Mouse (Mus musculus): Measurements from ENCODE around the gene Cd8a. TPM values are rescaled to one million over a fixed set of nuclear protein-coding genes. Genes with fewer than 3 reads are reported as not detected.
"Not testable (repeated sequence)": the region's sequence is repeated elsewhere in the genome, so short reads cannot be mapped to it uniquely, and the experiment has no call there.

The Cd8a gene
- 1 to 10 TPM in 1 of 2 experiments, under 1 TPM in 1; 0.60 to 2.6 TPM for total RNA-seq (2021)

DNA sequence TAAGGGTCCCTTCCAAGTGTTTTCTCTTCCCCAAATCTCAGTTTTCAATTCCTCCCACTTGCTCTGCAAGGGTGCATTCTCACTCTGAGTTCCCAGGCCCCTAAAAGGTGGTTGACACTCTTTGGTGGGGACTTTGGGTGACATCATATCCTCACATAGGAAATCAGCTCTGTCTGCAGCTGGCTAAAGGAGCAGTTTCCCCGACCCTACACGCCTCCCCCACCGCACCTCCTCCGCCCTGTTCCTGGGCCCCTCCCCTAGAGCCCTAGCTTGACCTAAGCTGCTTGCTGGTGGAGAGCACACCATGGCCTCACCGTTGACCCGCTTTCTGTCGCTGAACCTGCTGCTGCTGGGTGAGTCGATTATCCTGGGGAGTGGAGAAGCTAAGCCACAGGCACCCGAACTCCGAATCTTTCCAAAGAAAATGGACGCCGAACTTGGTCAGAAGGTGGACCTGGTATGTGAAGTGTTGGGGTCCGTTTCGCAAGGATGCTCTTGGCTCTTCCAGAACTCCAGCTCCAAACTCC lies at the start of gene Cd8a:
TSS of gene Cd8a (plus strand) at position 179 of the 527 bp plus-strand sequence.
- intact Hi-C loops (cut with DNase I): no loop called here
- no peak for DNase-seq

DNA sequence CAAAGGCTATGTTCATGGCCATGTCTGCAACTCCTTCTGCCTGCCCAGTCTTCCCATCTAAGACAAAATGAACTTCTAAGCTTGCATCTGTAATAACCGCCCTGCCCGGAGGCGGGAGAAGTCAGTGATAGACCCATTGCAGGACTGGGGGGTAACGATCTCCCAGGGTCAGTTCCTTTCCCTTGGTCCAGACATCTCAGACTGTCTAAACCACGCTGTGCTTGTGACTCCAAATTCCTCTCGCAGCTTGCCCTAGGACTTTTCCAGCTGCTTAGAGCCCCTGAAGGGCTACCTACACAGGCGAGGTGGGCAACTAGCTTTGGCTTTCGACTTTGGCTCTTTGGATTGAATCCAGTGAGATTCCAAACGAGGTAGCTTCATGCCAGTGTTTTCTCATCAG lies 48.4 kb upstream of the Cd8a start:
- intact Hi-C loops (cut with DNase I): no loop called here
- DNase-seq: no peak

DNA sequence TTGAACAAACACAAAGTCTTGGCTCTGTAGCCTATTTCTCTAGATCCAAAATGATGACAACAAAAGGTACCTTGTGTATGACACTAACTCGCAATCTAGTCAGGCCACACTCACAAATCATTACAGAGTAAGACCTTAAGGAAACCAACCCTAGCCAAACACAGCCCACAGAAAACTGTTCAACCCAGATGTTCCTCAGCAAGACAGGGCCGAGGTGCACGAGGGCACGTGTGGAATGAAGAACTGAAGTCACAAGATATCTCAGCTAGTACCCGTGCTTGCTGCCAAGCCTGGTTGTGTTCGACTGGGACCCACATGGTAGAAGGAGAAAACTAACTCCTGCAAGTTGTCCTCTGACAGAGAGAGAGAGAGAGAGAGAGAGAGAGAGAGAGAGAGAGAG lies 43.3 kb upstream of the Cd8a start:
- no peak for DNase-seq
- intact Hi-C loops (cut with DNase I): no loop called here

DNA sequence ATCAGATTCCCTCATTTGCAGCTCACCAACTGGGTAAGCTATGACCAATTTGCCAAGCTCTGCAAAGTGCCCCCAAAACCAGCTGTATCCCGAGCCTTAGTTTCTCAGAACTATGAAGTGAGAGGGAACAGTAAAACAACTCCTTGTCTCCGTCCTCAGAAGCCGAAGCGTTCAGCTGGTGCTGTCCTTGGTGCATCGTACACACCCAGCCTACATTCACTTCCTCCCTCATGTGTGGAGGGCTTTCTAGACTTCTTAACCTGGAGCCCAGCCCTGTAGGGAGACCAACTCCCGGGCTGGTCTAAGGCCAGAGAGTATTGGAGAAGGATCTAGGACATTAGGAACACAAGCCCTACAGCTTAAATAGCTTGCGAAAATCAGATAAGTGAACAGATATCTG lies 42.7 kb upstream of the Cd8a start:
- no peak for DNase-seq
- intact Hi-C loops (cut with DNase I): no loop called here

DNA sequence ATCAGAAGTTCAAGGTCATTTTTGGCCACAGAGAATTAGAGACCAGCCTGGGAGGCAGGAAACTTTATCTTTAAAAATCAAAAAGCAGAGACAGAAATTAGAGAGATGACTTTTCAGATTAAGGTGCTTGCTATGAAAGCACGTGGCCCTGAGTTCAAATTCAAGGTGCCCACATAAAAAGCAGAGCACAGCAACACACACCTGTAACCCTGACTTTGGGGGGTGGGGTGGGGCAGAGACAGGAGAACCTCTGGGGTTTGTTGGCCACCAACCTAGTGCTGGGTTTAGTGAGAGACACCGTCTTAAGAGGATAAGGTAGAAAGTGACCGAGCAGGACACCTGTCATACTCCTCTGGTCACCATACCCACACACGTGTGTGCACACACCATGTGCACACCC lies 41.7 kb upstream of the Cd8a start:
- intact Hi-C loops (cut with DNase I); DNase-seq: not testable (repeated sequence)

DNA sequence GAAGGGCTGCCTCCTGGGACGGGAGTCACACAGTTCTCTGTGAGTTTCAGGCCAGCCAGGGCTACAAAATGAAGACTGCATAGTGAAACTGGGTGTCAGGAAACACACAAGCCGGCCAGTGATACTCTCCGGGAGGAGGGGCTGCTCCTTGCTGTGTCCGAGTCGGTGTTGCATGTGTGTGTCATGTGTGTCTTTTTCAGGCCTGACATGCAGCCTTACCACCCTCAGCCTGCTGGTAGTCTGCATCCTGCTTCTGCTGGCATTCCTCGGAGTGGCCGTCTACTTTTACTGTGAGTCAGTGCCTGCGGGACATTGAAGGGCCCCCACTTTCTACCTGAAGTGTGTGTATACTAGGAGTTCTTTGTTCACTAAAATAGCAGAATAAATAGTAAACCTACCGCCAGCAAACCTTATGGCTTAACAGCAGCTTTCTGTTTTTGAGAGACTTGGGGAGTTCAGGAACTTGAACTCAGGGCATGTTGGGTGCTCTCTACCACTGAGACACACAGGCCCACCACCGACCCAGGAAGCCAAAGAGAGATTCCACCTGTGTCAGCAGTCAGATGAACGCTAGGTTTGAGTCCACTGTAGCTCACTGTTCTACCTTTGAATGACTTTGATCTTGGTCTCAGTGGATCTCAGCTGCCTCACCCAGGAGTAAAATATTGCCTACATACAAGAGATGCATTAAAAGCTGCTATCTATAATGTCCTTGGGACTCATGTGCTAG lies 40.8 kb upstream of the Cd8a start:
- intact Hi-C loops (cut with DNase I): no loop called here
- DNase-seq: no peak

DNA sequence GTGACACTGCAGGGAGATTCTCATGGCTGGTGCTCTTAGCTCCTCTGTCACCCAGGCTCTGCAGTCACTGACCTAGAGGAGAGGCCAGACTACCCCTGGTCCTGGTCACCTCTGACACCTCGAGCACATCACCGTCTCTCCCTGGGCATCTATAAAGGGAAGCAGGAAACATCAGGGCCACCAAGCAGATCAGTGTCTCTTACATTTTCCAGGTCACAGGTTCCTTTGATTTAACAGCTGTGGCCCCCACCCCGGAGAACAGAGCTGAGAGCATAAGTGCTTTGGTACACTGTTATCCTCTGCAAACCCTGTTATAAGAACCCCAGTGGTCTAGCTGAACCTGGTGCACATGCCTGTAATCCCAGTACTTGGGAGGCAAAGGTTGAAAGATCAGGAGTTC lies 40.2 kb upstream of the Cd8a start:
- no peak for DNase-seq
- intact Hi-C loops (cut with DNase I): no loop called here

DNA sequence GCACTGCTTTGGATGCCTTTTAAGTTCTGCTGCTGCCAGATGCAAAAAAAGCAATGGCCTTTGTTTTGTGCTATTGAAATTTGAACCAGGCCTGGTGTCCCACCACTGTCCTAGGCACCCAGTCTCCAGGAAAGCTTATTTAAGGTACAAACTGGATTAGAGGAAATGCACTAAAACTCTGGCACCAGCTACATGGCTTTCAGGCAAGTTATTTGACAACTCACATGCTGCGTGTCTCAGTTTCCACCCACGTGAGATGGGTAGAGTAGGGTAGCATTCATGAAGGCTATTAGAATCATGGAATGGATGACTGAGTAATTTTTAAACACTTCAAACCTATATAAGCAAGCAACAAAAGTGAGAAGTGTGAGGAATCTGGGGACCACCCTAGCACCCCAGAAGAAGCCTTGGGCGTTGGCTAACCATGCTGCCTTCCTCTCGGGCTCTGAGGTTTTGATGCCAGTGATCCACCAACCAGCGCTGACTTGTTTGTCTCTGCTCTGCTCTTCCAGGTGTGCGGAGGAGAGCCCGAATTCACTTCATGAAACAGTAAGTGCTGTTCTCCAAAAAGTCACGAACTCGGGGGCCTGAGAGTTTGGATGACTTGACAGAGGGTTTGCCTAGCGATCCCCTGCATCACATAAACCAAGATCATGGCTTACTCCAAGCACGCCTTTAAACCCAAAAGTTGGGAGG lies 39.5 kb upstream of the Cd8a start:
- intact Hi-C loops (cut with DNase I): no loop called here
- no peak for DNase-seq

DNA sequence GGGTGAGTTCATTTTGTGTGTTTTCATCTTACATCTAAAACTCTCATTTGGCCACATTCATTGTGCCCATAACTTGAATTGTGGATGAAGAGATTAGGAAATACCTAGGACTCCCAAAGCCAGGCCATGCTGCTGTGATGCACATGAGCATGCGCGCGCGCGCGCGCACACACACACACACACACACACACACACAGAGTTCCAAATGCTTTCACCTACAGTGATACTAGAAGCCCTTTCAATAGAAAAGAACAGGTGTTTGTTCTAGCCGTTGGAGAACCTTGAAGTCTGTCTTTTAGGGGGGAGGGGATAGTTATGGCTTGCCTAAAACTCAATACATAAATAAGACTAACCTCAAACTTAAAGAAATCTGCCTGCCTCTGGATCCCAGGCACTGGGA lies 35.6 kb upstream of the Cd8a start:
- intact Hi-C loops (cut with DNase I): no loop called here
- DNase-seq: no peak

DNA sequence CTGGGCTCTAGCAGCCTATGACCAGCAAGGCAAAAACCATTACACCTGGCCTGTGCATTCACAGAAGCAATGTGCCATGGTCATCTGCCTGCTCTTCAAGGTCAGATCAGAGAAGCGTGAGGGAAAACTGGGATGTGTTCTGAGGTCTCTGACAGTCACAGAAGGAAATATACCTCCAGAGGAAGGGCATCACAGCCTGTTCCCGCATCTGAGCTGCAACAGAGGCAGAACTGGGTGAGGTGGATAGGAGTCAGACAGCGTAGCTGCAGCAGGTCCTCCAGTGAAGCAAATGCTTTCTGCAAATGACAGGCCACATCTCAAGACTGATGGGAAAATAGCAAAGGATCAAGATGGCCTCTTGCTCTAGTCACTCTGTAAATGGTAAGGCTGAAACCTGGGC lies 34.3 kb upstream of the Cd8a start:
- intact Hi-C loops (cut with DNase I): no loop called here
- no peak for DNase-seq

DNA sequence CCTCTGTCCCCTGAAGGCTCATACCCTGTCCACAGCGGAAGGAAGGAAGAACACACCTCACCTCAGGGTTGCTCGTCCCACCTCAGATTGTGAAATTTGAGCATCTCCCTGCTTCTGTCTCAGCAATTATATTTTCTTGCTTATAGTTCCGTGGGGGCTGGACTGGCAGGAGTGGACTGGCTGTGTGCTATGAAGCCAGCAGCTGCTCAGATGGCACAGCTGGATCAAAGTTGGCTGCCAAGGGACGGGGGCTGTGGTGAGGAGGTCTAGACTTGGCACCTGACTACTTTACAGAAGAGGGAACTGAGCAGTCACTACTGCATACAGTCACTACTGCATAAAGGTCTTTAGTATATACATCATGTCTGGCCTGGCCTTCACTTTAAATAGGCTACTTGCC lies 33.9 kb upstream of the Cd8a start:
- intact Hi-C loops (cut with DNase I): no loop called here
- no peak for DNase-seq

DNA sequence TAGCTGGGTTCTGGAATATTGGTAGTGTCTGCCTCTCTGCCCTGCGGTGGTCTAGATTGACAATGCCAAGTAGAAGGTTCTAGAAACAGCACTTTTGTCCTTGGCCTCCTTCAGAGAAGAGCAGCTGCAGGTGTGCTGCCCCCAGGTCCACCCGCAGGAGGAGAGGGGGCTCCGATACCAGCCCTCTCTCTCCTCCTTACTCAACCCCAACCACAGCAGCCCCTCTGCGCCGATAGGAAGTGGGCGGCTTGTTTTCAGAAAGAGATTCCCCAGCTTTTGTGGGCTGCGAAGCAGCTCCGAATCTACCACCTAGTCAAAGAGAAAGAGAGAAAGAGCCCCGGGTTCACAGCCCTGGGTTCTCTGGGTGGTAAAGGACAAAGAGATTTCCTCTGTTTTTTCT lies 32.0 kb upstream of the Cd8a start:
- no peak for DNase-seq

DNA sequence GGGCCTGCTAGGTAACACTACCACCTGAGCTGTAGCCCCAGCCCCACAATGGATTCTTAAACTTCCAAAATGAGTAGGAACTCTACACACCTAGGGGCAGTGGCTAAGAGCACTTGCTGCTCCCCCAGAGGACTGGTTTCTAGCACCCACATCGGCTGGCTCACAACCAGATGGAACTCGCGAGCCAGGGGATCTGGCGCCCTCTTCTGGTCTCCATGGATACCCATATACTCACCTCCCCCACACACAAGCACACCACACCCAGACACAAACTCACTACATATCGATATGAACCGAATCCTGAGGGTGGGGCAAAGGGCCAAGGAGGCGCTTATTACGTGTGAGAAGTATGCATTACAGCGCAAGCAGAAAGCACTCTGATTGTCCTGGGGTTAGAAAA lies 25.2 kb upstream of the Cd8a start:
- DNase-seq: no peak
- intact Hi-C loops (cut with DNase I): no loop called here

More for the DNA sequence above, 32.0 kb upstream of the Cd8a start:
- intact Hi-C loops (cut with DNase I): no loop called here

DNA sequence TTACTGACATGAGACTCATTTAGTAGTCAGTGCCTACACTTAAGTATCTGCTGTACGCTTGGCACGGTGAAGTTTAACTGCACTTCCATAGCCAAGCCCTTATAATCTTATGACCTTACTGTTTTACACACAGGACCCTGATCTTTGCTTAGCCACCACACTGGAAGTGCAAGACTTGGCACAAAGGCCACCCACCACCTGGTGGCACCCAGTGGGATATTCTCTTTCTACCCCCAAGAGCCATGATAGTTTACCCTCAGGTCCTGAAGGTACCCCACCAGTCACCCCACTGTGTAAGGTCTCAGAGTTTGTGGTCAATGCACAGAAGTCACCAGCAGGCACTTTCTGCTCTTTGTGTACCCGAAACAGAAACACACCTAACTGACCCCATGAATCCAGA lies 22.0 kb upstream of the Cd8a start:
- intact Hi-C loops (cut with DNase I): no loop called here
- DNase-seq: no peak

DNA sequence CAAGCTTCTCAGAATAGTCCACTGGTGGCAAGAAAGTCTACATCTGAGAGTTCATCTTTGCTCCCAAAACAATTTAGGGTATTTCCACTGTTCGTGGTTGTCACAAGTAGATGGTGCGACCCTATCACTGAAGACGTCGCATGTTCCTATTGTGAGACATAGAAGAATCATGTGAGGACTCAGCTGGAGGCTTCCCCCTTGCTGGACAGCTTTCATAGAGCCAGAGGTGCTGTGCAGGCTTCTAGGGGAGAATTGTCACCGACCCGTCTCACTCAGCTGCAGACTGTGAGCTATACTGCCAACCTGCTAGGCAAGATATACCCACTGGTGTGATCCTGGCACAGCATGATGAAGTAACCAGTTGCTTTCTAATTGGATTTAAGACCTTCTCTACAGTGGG lies 21.0 kb upstream of the Cd8a start:
- intact Hi-C loops (cut with DNase I): no loop called here
- DNase-seq: no peak

DNA sequence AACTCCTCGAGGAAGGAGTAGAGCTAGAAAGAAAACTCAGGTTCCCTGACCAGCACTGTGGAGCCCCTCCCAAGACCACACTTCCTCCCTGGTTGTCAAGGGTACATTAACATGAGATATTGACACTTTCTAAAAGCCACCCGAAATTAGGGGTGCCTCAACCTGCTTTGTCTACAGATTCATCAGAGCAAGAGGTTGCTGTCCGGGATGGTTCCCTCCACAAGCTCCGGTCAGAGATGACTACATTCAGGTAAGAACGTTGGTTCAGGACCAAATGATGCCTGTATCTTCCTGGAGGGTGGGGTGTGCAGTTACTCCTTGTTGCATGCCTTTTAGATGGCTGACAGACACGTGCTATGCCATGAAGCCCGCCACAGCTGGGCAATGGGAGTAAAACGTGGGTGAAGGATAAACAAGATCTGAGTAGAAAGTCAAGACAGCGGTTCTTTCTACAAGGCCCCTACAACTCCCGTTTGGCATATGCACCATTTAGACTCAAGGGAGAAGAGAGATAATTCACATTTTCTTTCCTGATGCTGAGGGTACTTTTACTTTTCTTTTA lies 20.3 kb upstream of the Cd8a start:
- DNase-seq: no peak
- intact Hi-C loops (cut with DNase I): no loop called here

DNA sequence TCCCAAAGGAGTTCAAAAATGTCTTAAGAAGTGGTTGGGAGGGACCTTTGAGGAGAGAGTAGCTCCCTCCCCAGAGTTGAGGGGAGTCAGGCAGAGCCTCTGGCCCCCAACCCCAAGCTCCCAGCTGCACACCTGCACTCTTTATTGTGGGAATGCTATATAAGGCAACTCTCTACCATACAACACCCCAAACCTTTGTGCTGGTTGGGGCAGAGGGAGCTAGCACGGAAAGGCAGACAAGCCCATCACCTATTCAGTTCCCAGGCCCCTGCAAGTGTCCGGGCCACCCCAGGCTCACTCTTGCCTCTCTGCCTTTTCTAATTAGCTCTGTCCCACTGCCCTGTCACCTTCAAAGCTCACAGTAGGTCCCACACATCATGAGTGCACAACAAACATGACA lies 19.5 kb upstream of the Cd8a start:
- DNase-seq: no peak
- intact Hi-C loops (cut with DNase I): no loop called here

DNA sequence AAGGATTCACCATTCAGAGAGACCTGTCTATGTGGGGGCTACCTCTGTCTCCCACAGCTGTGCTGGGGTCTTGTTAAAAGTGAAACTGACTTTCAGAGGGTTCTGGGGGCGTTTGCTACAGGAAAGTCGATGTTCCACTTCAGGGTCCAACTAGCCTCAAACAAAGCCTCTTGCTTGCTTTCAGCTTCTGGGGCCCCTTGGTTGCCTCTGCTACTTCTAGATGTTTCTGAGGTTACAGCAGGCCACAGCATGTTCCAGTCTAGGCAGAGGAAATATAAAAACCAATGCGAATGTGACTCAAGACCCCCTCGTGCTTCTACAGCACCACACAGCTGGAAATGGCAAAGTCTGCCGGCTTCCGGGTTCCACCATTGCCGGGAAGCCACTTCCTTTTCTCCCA lies 15.7 kb upstream of the Cd8a start:
- no peak for DNase-seq
- intact Hi-C loops (cut with DNase I): no loop called here

DNA sequence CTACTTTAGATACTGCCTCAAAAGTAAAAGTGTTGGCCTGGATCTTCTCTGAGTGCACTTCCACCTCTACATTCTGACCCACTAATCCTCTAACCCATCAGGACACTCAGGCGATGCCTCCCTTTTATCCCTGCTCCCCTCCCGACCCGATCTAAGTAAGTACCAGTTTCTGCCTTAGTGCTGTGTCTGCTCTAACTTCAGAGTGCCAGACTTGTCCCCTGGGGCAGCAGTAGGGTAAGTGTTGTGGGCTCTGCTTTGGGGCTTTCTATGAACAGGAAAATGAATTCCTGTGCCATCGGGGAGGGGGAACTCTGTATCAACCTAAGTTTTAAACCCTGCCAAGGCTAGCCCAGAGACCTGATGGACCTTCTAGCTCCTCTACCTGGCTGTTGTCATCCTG lies 13.0 kb upstream of the Cd8a start:
- intact Hi-C loops (cut with DNase I): no loop called here
- DNase-seq: no peak

DNA sequence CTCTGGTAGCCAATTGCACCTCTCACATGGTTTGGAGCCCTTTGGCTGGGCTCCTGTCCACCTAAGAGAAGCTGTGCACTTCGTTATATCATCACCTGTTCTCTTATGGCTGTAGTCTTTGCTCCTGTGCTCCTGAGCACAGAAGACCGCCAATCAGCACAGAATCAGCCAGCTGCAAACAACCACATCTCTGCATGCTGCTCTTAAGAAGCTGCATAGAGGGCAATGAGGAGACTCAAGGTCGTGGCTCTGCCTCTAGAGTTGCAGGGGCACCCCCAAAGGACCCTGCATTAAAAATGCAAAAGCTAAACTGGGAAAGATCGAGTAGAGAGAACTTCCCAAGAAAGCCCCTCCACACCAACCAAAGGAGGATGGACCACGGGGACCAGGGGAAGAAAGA lies 12.5 kb upstream of the Cd8a start:
- DNase-seq: no peak
- intact Hi-C loops (cut with DNase I): no loop called here

DNA sequence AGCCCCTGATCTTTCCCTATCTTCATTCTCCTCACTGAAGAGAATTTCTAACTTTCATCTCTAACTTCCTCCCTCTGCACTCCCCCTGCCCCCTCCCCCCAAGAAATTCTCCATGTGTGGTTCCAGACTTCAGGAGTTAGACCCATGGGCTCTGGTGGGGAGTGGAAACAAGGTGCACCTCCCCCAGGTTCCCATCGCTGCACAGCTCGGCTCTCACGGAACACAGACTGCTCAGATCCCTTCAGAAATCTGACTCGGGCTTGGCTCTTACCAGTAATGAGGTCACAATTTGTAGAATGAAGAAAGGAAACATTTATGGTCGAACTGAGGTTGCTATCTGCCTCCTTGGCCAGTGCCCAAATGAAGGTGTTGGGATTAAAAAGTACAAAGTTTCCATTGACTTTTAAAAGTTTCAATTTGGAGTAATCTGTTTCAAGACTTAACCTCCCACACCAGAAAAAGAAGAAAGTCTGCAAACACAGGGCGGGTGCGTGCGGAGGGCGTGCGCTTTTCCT lies 12.0 kb upstream of the Cd8a start:
- no peak for DNase-seq
- intact Hi-C loops (cut with DNase I): no loop called here

DNA sequence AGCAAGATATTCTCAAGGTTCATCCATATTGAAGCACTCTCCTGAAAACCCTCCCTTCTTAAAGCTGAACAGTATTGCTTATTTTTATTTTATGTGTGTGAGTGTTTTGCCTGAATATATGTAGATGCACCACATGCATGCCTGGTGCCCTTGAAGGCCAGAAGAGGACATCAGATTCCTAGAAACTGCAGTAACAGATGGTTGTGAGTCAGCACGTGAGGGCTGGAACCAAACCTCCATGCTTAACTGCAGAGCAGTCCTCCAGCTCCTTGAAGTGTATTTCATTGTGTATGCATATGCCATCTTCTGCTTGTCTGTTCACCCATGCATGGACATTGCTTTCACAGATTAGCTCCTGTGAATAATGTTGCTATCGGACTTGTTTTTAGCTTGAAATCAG lies 9.2 kb upstream of the Cd8a start:
- no peak for DNase-seq

More for the DNA sequence above, 9.2 kb upstream of the Cd8a start:
- intact Hi-C loops (cut with DNase I): no loop called here

Measured in heart, postnatal 10 days (tissue).